Mouse (Mus musculus) adrenal gland, postnatal 10 days (tissue): ENCODE data around the gene Fam168b. TPM values are rescaled to one million over a fixed set of nuclear protein-coding genes. Genes with fewer than 3 reads are reported as not detected.

Source experiments
- DNase-seq: peaks from one replicate; pipeline ENCODE4 v3.0.0; 2021; ENCODE audit warnings: mixed read lengths
- long read RNA-seq, 2 experiments: library from polyadenylated mRNA; stranded (forward); transcript quantifications; one replicate each; pipeline ENCODE4 v2.0.0; 2021
- total RNA-seq, 2 experiments: library from RNA; stranded (reverse); gene quantifications; 2 replicates each; pipeline ENCODE4 v1.2.3; 2021

The Fam168b gene
- 100 to 1,000 TPM; 115 to 121 TPM for total RNA-seq
- long read RNA-seq, experiment 1, full-length matches to known transcripts: 20 of 88 reads
- long read RNA-seq, experiment 1, partial matches to known transcripts: 8 of 88 reads
- long read RNA-seq, experiment 1, other reads (novel, unspliced or antisense): 60 of 88 reads
- long read RNA-seq, experiment 2, full-length matches to known transcripts: 38 of 61 reads
- long read RNA-seq, experiment 2, partial matches to known transcripts: 3 of 61 reads
- long read RNA-seq, experiment 2, other reads (novel, unspliced or antisense): 20 of 61 reads

- DNase-seq: peak; percentile 91
Measured at GRCm38 (mm10) chr1:34842887-34843618, at the start of gene Fam168b. Gene Fam168b, minus strand, starts transcription at chr1:34843065.

GRCm38 (mm10) chr1:34892466-34892865 lies 49.6 kb upstream of the Fam168b start:
- no peak for DNase-seq

- peak; percentile 50 for DNase-seq
Measured at GRCm38 (mm10) chr1:34891559-34892289, 48.9 kb upstream of the Fam168b start.

GRCm38 (mm10) chr1:34883776-34884175 lies 40.9 kb upstream of the Fam168b start:
- DNase-seq: no peak

GRCm38 (mm10) chr1:34879611-34880010 lies 36.7 kb upstream of the Fam168b start:
- no peak for DNase-seq

GRCm38 (mm10) chr1:34873551-34873950 lies 30.7 kb upstream of the Fam168b start:
- DNase-seq: no peak

GRCm38 (mm10) chr1:34871170-34871569 lies 28.3 kb upstream of the Fam168b start:
- no peak for DNase-seq

GRCm38 (mm10) chr1:34869231-34869630 lies 26.4 kb upstream of the Fam168b start:
- DNase-seq: no peak

GRCm38 (mm10) chr1:34868391-34868790 lies 25.5 kb upstream of the Fam168b start:
- no peak for DNase-seq

- DNase-seq: no peak
Measured at GRCm38 (mm10) chr1:34867574-34867955, 24.7 kb upstream of the Fam168b start.

- peak; percentile 94 for DNase-seq
Measured at GRCm38 (mm10) chr1:34866815-34867573, 24.1 kb upstream of the Fam168b start.

- no peak for DNase-seq
Measured at GRCm38 (mm10) chr1:34865866-34866265, 23.0 kb upstream of the Fam168b start.

- DNase-seq: no peak
Measured at GRCm38 (mm10) chr1:34864243-34864642, 21.4 kb upstream of the Fam168b start.

- no peak for DNase-seq
Measured at GRCm38 (mm10) chr1:34863323-34863722, 20.5 kb upstream of the Fam168b start.

- no peak for DNase-seq
Measured at GRCm38 (mm10) chr1:34862877-34863276, 20.0 kb upstream of the Fam168b start.

- no peak for DNase-seq
Measured at GRCm38 (mm10) chr1:34860205-34860604, 17.3 kb upstream of the Fam168b start.

GRCm38 (mm10) chr1:34859761-34860160 lies 16.9 kb upstream of the Fam168b start:
- DNase-seq: no peak

- no peak for DNase-seq
Measured at GRCm38 (mm10) chr1:34858671-34859070, 15.8 kb upstream of the Fam168b start.

- no peak for DNase-seq
Measured at GRCm38 (mm10) chr1:34855056-34855739, 12.3 kb upstream of the Fam168b start.

- no peak for DNase-seq
Measured at GRCm38 (mm10) chr1:34853786-34854185, 10.9 kb upstream of the Fam168b start.

GRCm38 (mm10) chr1:34852116-34852878 lies 9.4 kb upstream of the Fam168b start:
- DNase-seq: no peak
